Mouse (Mus musculus): ENCODE data around the gene Slc25a26. TPM values are rescaled to one million over a fixed set of nuclear protein-coding genes. Genes with fewer than 3 reads are reported as not detected.

The Slc25a26 gene
- polyA plus RNA-seq, 1 experiment from 2014 or later = 7.4 TPM

DNA sequence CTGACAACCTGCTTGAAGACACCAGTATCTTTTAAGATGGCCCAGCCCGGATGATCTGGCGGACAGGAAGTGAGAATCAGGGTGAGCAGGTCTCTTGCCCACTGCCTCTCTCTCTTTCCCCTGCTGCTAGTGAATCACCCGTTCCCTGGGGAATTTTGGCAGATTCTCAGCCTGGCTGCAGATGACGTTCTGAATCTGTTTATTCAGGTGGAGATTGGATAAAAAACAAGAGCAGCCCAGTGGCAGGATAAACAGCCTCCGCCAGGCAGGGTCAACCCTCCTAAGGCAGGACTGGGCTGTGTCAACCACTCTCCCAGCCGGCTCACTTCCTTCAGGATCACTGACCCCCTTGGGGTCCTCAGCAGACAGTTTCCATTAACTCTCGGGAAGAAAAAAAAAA, 140.2 kb downstream of the Slc25a26 start:
- Histone ChIP-seq H3K4me3 (ENCODE audit: low read depth, low read length) (no peak overlapping the region), H3K27ac (ENCODE audit: low read depth, low read length) (no peak overlapping the region), H3K36me3 (ENCODE audit: control insufficient read depth, insufficient read depth, low read length) (no peaks in the 10 kb centered on the region), H3K9ac (ENCODE audit: low read length) (no peak overlapping the region), H3K4me1 (replicated peaks; ENCODE audit: control insufficient read depth, insufficient read depth, low read length) (no peaks in the 10 kb centered on the region; the same call in 1 of the 2 replicates), H3K4me2 (ENCODE audit: low read depth, low read length, severe bottlenecking) (no peak overlapping the region), H3K27me3 (ENCODE audit: control insufficient read depth, insufficient read depth, low read length) (no peaks in the 10 kb centered on the region), H3K9me3 (ENCODE audit: control insufficient read depth, low read length) (no peaks in the 10 kb centered on the region)
- ATAC-seq (replicated peaks; ENCODE audit: low FRiP score) (no peak), DNase-seq (ENCODE audit: low spot score) (no peak)
- WGBS = 57% methylated on average over 7 of the region's 7 CpGs

DNA sequence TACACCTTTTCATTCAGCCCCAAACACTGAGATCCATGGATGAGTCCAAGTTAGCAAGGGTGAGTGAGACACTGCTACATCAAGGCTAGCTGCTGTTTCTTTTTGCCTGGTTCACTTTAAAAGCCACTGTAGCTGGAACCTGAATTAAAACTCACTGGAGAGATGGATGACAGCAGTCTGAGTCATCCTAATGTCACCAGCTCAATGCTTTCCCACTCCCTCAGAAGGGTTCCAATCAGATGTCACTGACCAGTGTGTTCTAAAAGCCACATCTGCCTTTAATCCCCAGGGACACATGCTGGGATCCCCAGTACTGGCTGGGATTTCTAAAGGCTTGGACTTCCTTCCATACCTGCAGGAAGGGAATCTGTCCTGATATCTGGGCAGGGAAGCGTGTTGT, 141.9 kb downstream of the Slc25a26 start:
- WGBS = 78% methylated on average over 1 of the region's 1 CpGs
- Histone ChIP-seq H3K36me3 (ENCODE audit: control insufficient read depth, insufficient read depth, low read length) (no peaks in the 10 kb centered on the region), H3K9ac (ENCODE audit: low read length) (no peak overlapping the region), H3K27ac (ENCODE audit: low read depth, low read length) (no peak overlapping the region), H3K4me3 (ENCODE audit: low read depth, low read length) (no peak overlapping the region), H3K4me2 (ENCODE audit: low read depth, low read length, severe bottlenecking) (no peak overlapping the region), H3K9me3 (ENCODE audit: control insufficient read depth, low read length) (no peaks in the 10 kb centered on the region), H3K4me1 (replicated peaks; ENCODE audit: control insufficient read depth, insufficient read depth, low read length) (peaks cover 2% of the 10 kb centered on the region), H3K27me3 (ENCODE audit: control insufficient read depth, insufficient read depth, low read length) (no peaks in the 10 kb centered on the region)
- ATAC-seq (replicated peaks; ENCODE audit: low FRiP score) = no peak
- no peak for DNase-seq (ENCODE audit: low spot score)

DNA sequence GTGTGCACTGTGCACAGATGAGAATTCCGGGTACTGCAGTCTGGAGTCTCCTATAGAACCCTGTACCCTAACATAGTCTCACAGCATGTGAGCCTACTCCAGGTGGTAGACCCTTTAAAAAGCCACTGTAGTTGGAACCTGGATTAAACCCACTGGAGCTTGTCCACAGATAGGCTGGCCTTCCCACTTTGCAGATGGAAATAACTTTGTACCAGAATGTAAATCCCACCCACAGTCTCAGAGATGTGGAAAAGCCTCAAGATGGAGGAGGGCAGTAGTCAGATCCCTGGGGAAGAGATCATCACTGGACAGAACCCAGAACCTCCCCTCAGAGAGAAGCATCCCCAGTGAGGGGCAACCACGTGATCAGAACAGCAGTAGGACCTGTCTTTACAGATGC, 143.9 kb downstream of the Slc25a26 start:
- peaks cover 18% of the 10 kb centered on the region for H3K4me1 ChIP-seq (replicated peaks; ENCODE audit: control insufficient read depth, insufficient read depth, low read length)

DNA sequence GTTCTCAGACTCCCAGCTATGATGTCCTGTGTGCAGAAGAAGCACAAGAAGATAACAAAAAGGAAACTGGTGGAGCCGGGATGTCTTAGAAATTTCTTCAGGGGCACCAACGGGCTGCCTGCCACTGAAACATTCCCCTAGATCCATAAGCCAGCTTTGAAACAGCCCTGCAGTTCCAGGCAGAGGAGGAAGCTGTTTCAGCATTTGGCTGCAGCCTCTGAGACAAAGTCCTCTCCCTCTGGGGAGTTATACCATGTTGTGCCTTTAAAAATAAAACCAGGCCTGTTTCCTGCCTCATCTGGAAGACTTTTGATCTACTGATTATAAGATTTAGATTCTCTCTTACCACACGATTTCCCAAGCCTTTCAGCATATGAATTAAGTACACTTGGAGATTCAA, 144.5 kb downstream of the Slc25a26 start:
- H3K36me3 ChIP-seq (ENCODE audit: control insufficient read depth, insufficient read depth, low read length) = no peaks in the 10 kb centered on the region
- H3K27me3 ChIP-seq (ENCODE audit: control insufficient read depth, insufficient read depth, low read length) = no peaks in the 10 kb centered on the region
- ATAC-seq (replicated peaks; ENCODE audit: low FRiP score) (no peak), DNase-seq (ENCODE audit: low spot score) (no peak)
- H3K27ac ChIP-seq (ENCODE audit: low read depth, low read length) = no peak overlapping the region
- H3K4me3 ChIP-seq (ENCODE audit: low read depth, low read length) = no peak overlapping the region
- H3K9me3 ChIP-seq (ENCODE audit: control insufficient read depth, low read length) = no peaks in the 10 kb centered on the region
- no peak overlapping the region for H3K4me2 ChIP-seq (ENCODE audit: low read depth, low read length, severe bottlenecking)
- H3K9ac ChIP-seq (ENCODE audit: low read length) = no peak overlapping the region
- H3K4me1 ChIP-seq (replicated peaks; ENCODE audit: control insufficient read depth, insufficient read depth, low read length) = peaks cover 18% of the 10 kb centered on the region
- 79% methylated on average over 3 of the region's 3 CpGs for WGBS

More for the DNA sequence above, 143.9 kb downstream of the Slc25a26 start:
- Histone ChIP-seq H3K4me2 (ENCODE audit: low read depth, low read length, severe bottlenecking) (no peak overlapping the region), H3K36me3 (ENCODE audit: control insufficient read depth, insufficient read depth, low read length) (no peaks in the 10 kb centered on the region), H3K4me3 (ENCODE audit: low read depth, low read length) (no peak overlapping the region), H3K9ac (ENCODE audit: low read length) (no peak overlapping the region), H3K27me3 (ENCODE audit: control insufficient read depth, insufficient read depth, low read length) (no peaks in the 10 kb centered on the region), H3K27ac (ENCODE audit: low read depth, low read length) (no peak overlapping the region), H3K9me3 (ENCODE audit: control insufficient read depth, low read length) (no peaks in the 10 kb centered on the region)
- 82% methylated on average over 2 of the region's 2 CpGs for WGBS
- DNase-seq (ENCODE audit: low spot score) = no peak
- no peak for ATAC-seq (replicated peaks; ENCODE audit: low FRiP score)

DNA sequence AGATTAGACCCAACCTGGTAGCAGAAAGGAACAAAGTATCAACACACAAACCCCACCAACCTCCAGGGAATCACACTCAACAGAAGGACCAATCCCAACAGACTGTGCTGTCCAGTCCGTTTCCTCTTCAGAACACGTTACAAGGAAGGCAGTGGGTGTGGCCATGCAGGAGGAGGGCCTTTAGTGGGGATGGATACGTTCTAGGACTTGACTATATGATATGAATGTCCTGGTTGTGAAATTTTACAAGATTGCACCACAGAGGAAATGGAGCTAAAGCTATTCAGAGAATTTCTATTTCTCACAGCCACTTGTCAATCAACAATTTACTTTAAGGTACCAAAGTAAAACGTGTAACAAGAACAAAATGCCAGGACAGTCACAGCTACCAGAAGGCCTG, 145.6 kb downstream of the Slc25a26 start:
- peaks cover 19% of the 10 kb centered on the region for H3K4me1 ChIP-seq (replicated peaks; ENCODE audit: control insufficient read depth, insufficient read depth, low read length)
- ATAC-seq (replicated peaks; ENCODE audit: low FRiP score) = no peak

DNA sequence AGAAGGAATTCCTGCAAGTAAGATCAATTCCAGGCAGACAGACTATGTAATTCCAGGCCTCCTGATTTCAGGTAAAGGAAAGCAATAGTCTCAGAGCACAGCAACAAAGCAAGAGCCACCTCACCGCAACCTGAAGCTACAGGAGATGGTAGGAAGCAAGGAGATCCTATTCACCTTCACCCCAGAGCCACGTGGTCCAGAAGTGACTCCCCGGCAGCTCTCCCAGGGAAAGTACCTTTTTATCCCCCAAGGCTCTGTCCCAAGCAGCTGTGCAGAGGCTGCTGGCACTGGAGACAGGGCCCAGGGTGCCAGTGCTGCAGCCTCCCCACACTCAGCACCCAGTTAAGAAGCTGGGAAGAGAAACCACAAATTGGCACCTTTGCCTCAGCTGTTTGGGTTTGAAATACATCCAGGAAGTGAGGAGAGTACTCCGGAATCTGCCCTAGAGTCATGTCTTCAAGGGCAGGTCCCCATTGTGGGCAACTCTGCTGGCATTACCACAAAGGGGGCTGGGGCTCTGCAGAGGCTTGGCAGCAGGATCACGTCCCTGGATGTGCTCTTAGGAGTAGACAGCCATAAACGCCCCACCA, 146.2 kb downstream of the Slc25a26 start:
- H3K36me3 ChIP-seq (ENCODE audit: control insufficient read depth, insufficient read depth, low read length) = no peaks in the 10 kb centered on the region
- no peak overlapping the region for H3K27ac ChIP-seq (ENCODE audit: low read depth, low read length)
- no peak for ATAC-seq (replicated peaks; ENCODE audit: low FRiP score)
- 80% methylated on average over 6 of the region's 6 CpGs for WGBS
- no peak overlapping the region for H3K4me3 ChIP-seq (ENCODE audit: low read depth, low read length)
- peaks cover 19% of the 10 kb centered on the region for H3K4me1 ChIP-seq (replicated peaks; ENCODE audit: control insufficient read depth, insufficient read depth, low read length)
- H3K9me3 ChIP-seq (ENCODE audit: control insufficient read depth, low read length) = no peaks in the 10 kb centered on the region
- H3K4me2 ChIP-seq (ENCODE audit: low read depth, low read length, severe bottlenecking) = no peak overlapping the region
- no peak overlapping the region for H3K9ac ChIP-seq (ENCODE audit: low read length)
- no peaks in the 10 kb centered on the region for H3K27me3 ChIP-seq (ENCODE audit: control insufficient read depth, insufficient read depth, low read length)
- DNase-seq (ENCODE audit: low spot score) = no peak

More for the DNA sequence above, 145.6 kb downstream of the Slc25a26 start:
- DNase-seq (ENCODE audit: low spot score) = no peak
- no peaks in the 10 kb centered on the region for H3K36me3 ChIP-seq (ENCODE audit: control insufficient read depth, insufficient read depth, low read length)
- H3K9ac ChIP-seq (ENCODE audit: low read length) = no peak overlapping the region
- no peaks in the 10 kb centered on the region for H3K9me3 ChIP-seq (ENCODE audit: control insufficient read depth, low read length)
- no peaks in the 10 kb centered on the region for H3K27me3 ChIP-seq (ENCODE audit: control insufficient read depth, insufficient read depth, low read length)
- WGBS = 57% methylated on average over 4 of the region's 4 CpGs
- no peak overlapping the region for H3K4me2 ChIP-seq (ENCODE audit: low read depth, low read length, severe bottlenecking)
- H3K4me3 ChIP-seq (ENCODE audit: low read depth, low read length) = no peak overlapping the region
- H3K27ac ChIP-seq (ENCODE audit: low read depth, low read length) = no peak overlapping the region

DNA sequence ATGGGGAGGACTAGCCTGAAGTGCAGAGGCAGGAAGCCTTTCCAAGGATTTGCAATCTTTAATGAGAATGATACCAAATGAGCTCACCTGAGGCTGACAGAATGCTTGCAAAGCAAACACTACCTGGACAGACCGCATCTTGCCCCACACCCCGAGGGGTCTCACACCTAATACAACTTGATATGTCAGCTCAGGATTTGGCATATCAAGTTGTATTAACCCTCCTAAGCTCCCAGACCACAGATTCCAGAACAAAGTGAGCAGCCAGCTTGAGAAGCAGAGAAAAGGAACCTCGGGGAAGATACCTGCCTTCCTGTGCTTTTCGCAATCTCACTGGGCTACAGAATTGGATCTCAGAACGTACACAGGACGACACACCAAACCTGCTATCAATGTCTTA, 146.8 kb downstream of the Slc25a26 start:
- no peaks in the 10 kb centered on the region for H3K36me3 ChIP-seq (ENCODE audit: control insufficient read depth, insufficient read depth, low read length)
- DNase-seq (ENCODE audit: low spot score) (no peak), ATAC-seq (replicated peaks; ENCODE audit: low FRiP score) (no peak)
- H3K9ac ChIP-seq (ENCODE audit: low read length) = no peak overlapping the region
- no peak overlapping the region for H3K4me3 ChIP-seq (ENCODE audit: low read depth, low read length)
- no peak overlapping the region for H3K4me2 ChIP-seq (ENCODE audit: low read depth, low read length, severe bottlenecking)
- H3K9me3 ChIP-seq (ENCODE audit: control insufficient read depth, low read length) = no peaks in the 10 kb centered on the region
- H3K4me1 ChIP-seq (replicated peaks; ENCODE audit: control insufficient read depth, insufficient read depth, low read length) = peaks cover 19% of the 10 kb centered on the region
- H3K27ac ChIP-seq (ENCODE audit: low read depth, low read length) = no peak overlapping the region
- 79% methylated on average over 6 of the region's 6 CpGs for WGBS
- no peaks in the 10 kb centered on the region for H3K27me3 ChIP-seq (ENCODE audit: control insufficient read depth, insufficient read depth, low read length)

DNA sequence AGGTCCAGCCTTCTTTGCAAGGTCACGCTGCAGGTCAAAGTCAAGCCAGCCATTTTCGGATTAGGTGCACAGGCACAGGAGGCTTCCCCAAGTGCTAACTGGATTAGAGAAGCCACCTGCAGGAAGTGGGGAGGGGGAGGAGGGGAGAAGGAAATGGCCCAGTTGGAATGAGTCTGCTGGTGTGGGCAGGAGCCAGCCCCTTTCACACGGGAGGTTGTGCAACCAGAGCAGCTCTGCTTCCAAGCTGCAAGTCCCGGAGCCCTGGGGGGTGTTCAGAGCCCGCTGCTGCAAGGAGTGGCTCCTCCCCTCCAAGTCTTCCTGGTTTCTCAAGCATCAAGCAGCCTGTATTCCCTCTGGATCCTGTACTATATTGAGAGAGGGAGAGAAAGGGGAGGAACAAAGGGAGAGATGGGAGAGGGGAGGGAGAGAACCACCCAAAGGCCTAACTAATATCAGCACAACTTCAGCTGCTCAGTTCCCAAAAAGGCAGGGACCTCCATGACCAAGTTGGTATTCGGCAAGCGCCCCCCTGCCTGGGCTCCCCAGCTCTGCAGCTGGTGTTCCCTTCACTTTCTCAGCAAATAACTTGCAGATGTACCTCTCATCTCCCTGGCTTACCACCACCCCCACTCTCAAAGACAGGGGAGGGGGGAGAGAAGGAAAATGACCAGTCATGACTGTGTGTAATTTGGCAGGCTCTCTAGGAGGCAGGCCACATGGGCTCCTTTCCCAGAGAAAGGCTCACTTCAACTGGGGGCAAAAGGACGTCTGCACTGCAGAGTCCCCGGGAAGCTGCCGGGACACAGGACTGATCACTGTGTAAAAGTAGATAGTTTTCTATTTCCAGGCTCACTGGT, 147.7 kb downstream of the Slc25a26 start:
- ATAC-seq (replicated peaks; ENCODE audit: low FRiP score) (peak; percentile 62), DNase-seq (ENCODE audit: low spot score) (peak; percentile 74)
- Histone ChIP-seq H3K4me3 (ENCODE audit: low read depth, low read length) (no peak overlapping the region), H3K4me1 (replicated peaks; ENCODE audit: control insufficient read depth, insufficient read depth, low read length) (peaks cover 22% of the 10 kb centered on the region), H3K36me3 (ENCODE audit: control insufficient read depth, insufficient read depth, low read length) (no peaks in the 10 kb centered on the region), H3K27ac (ENCODE audit: low read depth, low read length) (peak overlapping the region; percentile 42; the same call in 1 of the 2 replicates), H3K9ac (ENCODE audit: low read length) (peak overlapping the region; percentile 31), H3K27me3 (ENCODE audit: control insufficient read depth, insufficient read depth, low read length) (no peaks in the 10 kb centered on the region), H3K9me3 (ENCODE audit: control insufficient read depth, low read length) (no peaks in the 10 kb centered on the region), H3K4me2 (ENCODE audit: low read depth, low read length, severe bottlenecking) (0 out of 2 replicates have a peak overlapping the region, but pooled peaks have one; percentile 15)
- WGBS = 14% methylated on average over 10 of the region's 10 CpGs

Measured in forebrain, embryonic 11.5 days (tissue).